Mouse (Mus musculus): ENCODE results near the gene Arl6ip6.

- TF ChIP-seq MAX (IDR thresholded peaks at IDR 0.05), result no peak
- no peak for TF ChIP-seq CTCF (IDR thresholded peaks at IDR 0.05; ENCODE audit: control insufficient read depth, insufficient read depth, insufficient read length)
- no peak for TF ChIP-seq MYOG (IDR thresholded peaks at IDR 0.05; ENCODE audit: control insufficient read depth, extremely low read depth, insufficient read length)
- TF ChIP-seq CEBPB (IDR thresholded peaks at IDR 0.05; ENCODE audit: low read depth), result no peak
Measured at GRCm38 (mm10) chr2:53179876-53180275, 11.7 kb upstream of the Arl6ip6 start.
